Mouse (Mus musculus) MEL (cell line): Measurements from ENCODE around the gene Pde4a. TPM values are rescaled to one million over a fixed set of nuclear protein-coding genes. Genes with fewer than 3 reads are reported as not detected.

Experiments
- DNase-seq: peaks from one replicate; pipeline ENCODE4 v3.0.0; 2011; ENCODE audit warnings: low read depth, low spot score
- H3K27ac ChIP-seq: 2 replicates; pipeline ENCODE4 v1.5.1; 2012; ENCODE audit warnings: low read depth, mild to moderate bottlenecking, control low read depth, low read length, moderate library complexity; ENCODE audit not compliant: control insufficient read depth
- H3K27me3 ChIP-seq, 2 experiments: fragments of 150-350 bp in 1 of 2; sonication (generic) in 1 of 2; 2 replicates each; pipeline ENCODE4 v1.6.1; 2012; ENCODE audit warnings: low read length in 2 of 2, mild to moderate bottlenecking in 2 of 2, improper control_type of control experiment in 1 of 2, moderate library complexity in 1 of 2; ENCODE audit not compliant: insufficient read depth in 2 of 2, control insufficient read depth in 1 of 2
- H3K36me3 ChIP-seq, 2 experiments: 2 replicates each; pipeline ENCODE4 v1.6.1; 2012 to 2014; ENCODE audit warnings: low read length in 2 of 2, improper control_type of control experiment in 1 of 2, inconsistent platforms in 1 of 2, mild to moderate bottlenecking in 1 of 2; ENCODE audit not compliant: insufficient read depth in 2 of 2, control insufficient read depth in 1 of 2
- H3K4me1 ChIP-seq, 2 experiments: fragments of 150-350 bp in 1 of 2; sonication (generic) in 1 of 2; 2 replicates each; pipeline ENCODE4 v1.6.1; 2012; ENCODE audit warnings: low read length in 2 of 2, improper control_type of control experiment in 1 of 2, mild to moderate bottlenecking in 1 of 2; ENCODE audit not compliant: insufficient read depth in 2 of 2, control insufficient read depth in 1 of 2
- H3K4me3 ChIP-seq, 2 experiments: fragments of 150-350 bp in 1 of 2; sonication (generic) in 1 of 2; 2 replicates each; pipeline ENCODE4 v1.5.1; 2012; ENCODE audit warnings: low read depth in 2 of 2, low read length in 2 of 2, mild to moderate bottlenecking in 2 of 2, moderate library complexity in 2 of 2, control low read depth in 1 of 2, improper control_type of control experiment in 1 of 2; ENCODE audit not compliant: control insufficient read depth in 1 of 2, insufficient read depth in 1 of 2
- H3K79me2 ChIP-seq: 2 replicates; pipeline ENCODE4 v1.6.1; 2012; ENCODE audit warnings: mild to moderate bottlenecking, low read length, moderate library complexity; ENCODE audit not compliant: control insufficient read depth, poor library complexity, insufficient read depth
- H3K9ac ChIP-seq: 2 replicates; pipeline ENCODE4 v1.6.1; 2012; ENCODE audit warnings: low read depth, mild to moderate bottlenecking, control low read depth, low read length, moderate library complexity; ENCODE audit not compliant: control insufficient read depth, poor library complexity, severe bottlenecking
- H3K9me3 ChIP-seq: fragments of 150-350 bp; sonication (generic); replicated peaks from 2 replicates; pipeline ENCODE4 v1.6.1; 2012; ENCODE audit warnings: mild to moderate bottlenecking, low read length, improper control_type of control experiment, moderate library complexity; ENCODE audit not compliant: insufficient read depth
- BHLHE40 ChIP-seq: IDR thresholded peaks from 2 replicates; pipeline ENCODE4 v1.6.1; 2012; ENCODE audit warnings: low read depth, mild to moderate bottlenecking, inconsistent platforms, low read length, improper control_type of control experiment, borderline replicate concordance
- CHD1 ChIP-seq: IDR thresholded peaks from 2 replicates; pipeline ENCODE4 v1.6.1; 2012; ENCODE audit warnings: low read depth, mild to moderate bottlenecking, inconsistent platforms, low read length, improper control_type of control experiment
- CTCF ChIP-seq, 3 experiments: IDR thresholded peaks in 2 of 3; conservative IDR thresholded peaks in 1 of 3; 2 replicates each; pipeline ENCODE4 v1.5.1; 2011 to 2012; ENCODE audit warnings: low read length in 3 of 3, low read depth in 2 of 3, mild to moderate bottlenecking in 2 of 3, improper control_type of control experiment in 1 of 3, inconsistent platforms in 1 of 3, mixed read lengths in 1 of 3, moderate library complexity in 1 of 3; ENCODE audit not compliant: control insufficient read depth in 1 of 3, insufficient read depth in 1 of 3, poor library complexity in 1 of 3, severe bottlenecking in 1 of 3
- E2F4 ChIP-seq: IDR thresholded peaks from 2 replicates; pipeline ENCODE4 v1.6.1; 2011; ENCODE audit warnings: low read depth, low read length, improper control_type of control experiment, borderline replicate concordance
- ELF1 ChIP-seq: IDR thresholded peaks from 2 replicates; pipeline ENCODE4 v1.6.1; 2014; ENCODE audit warnings: low read depth, mild to moderate bottlenecking, inconsistent platforms, low read length, improper control_type of control experiment, moderate library complexity
- GATA1 ChIP-seq: IDR thresholded peaks from 2 replicates; pipeline ENCODE4 v1.6.1; 2011; ENCODE audit warnings: low read depth, low read length, improper control_type of control experiment
- HCFC1 ChIP-seq: IDR thresholded peaks from 2 replicates; pipeline ENCODE4 v1.6.1; 2012; ENCODE audit warnings: low read depth, mild to moderate bottlenecking, inconsistent platforms, low read length, improper control_type of control experiment, moderate library complexity
- JUND ChIP-seq: IDR thresholded peaks from 2 replicates; pipeline ENCODE4 v1.6.1; 2011; ENCODE audit warnings: low read depth, mild to moderate bottlenecking, improper control_type of control experiment, low read length
- KAT2A ChIP-seq: conservative IDR thresholded peaks from 2 replicates; pipeline ENCODE4 v1.6.1; 2012; ENCODE audit warnings: low read depth, low read length, improper control_type of control experiment, inconsistent platforms
- MAFK ChIP-seq: IDR thresholded peaks from 2 replicates; pipeline ENCODE4 v1.6.1; 2011; ENCODE audit warnings: low read depth, mild to moderate bottlenecking, low read length, improper control_type of control experiment, borderline replicate concordance
- MEF2A ChIP-seq: IDR thresholded peaks from 2 replicates; pipeline ENCODE4 v1.6.1; 2014; ENCODE audit warnings: low read depth, mild to moderate bottlenecking, inconsistent platforms, low read length, improper control_type of control experiment; ENCODE audit not compliant: poor library complexity, insufficient replicate concordance, severe bottlenecking; ENCODE audit errors: extremely low read depth
- MXI1 ChIP-seq: IDR thresholded peaks from 2 replicates; pipeline ENCODE4 v1.6.1; 2011; ENCODE audit warnings: mild to moderate bottlenecking, low read depth, low read length, improper control_type of control experiment
- NELFE ChIP-seq: IDR thresholded peaks from 2 replicates; pipeline ENCODE4 v1.6.1; 2011; ENCODE audit warnings: low read depth, low read length, improper control_type of control experiment
- NRF1 ChIP-seq: IDR thresholded peaks from 2 replicates; pipeline ENCODE4 v1.6.1; 2014; ENCODE audit warnings: low read depth, mild to moderate bottlenecking, inconsistent platforms, low read length, improper control_type of control experiment, moderate library complexity; ENCODE audit not compliant: poor library complexity, insufficient read depth, severe bottlenecking
- RAD21 ChIP-seq: IDR thresholded peaks from 2 replicates; pipeline ENCODE4 v1.6.1; 2011; ENCODE audit warnings: mild to moderate bottlenecking, low read depth, low read length, improper control_type of control experiment
- SMC3 ChIP-seq: IDR thresholded peaks from 2 replicates; pipeline ENCODE4 v1.6.1; 2011; ENCODE audit warnings: low read depth, low read length, improper control_type of control experiment
- TAL1 ChIP-seq: IDR thresholded peaks from 2 replicates; pipeline ENCODE4 v1.6.1; 2012; ENCODE audit warnings: mild to moderate bottlenecking, inconsistent platforms, low read length, moderate library complexity, mixed read lengths
- TCF12 ChIP-seq: IDR thresholded peaks from 2 replicates; pipeline ENCODE4 v1.6.1; 2014; ENCODE audit warnings: low read depth, mild to moderate bottlenecking, inconsistent platforms, low read length, improper control_type of control experiment, moderate library complexity
- USF2 ChIP-seq, 2 experiments: IDR thresholded peaks; 2 replicates each; pipeline ENCODE4 v1.6.1; 2011 to 2012; ENCODE audit warnings: improper control_type of control experiment in 2 of 2, low read length in 2 of 2, borderline replicate concordance in 1 of 2, inconsistent platforms in 1 of 2, low read depth in 1 of 2, mild to moderate bottlenecking in 1 of 2; ENCODE audit not compliant: insufficient read depth in 1 of 2
- ZC3H11A ChIP-seq: IDR thresholded peaks from 2 replicates; pipeline ENCODE4 v1.6.1; 2012; ENCODE audit warnings: low read depth, mild to moderate bottlenecking, inconsistent platforms, low read length, improper control_type of control experiment
- ZKSCAN1 ChIP-seq: IDR thresholded peaks from 2 replicates; pipeline ENCODE4 v1.6.1; 2012; ENCODE audit warnings: low read depth, mild to moderate bottlenecking, inconsistent platforms, low read length, improper control_type of control experiment, moderate library complexity
- ZMIZ1 ChIP-seq: IDR thresholded peaks from 2 replicates; pipeline ENCODE4 v1.6.1; 2012; ENCODE audit warnings: low read depth, mild to moderate bottlenecking, inconsistent platforms, low read length, improper control_type of control experiment, moderate library complexity
- polyA plus RNA-seq, 2 experiments: library from polyadenylated mRNA; stranded (reverse) in 1 of 2; unstranded in 1 of 2; fragments of >175 nt in 1 of 2; fragments of >200 nt in 1 of 2; gene quantifications; 2 replicates each; pipeline versions ENCODE4 v1.2.1 to v1.2.4; 2012; ENCODE audit warnings: low replicate concordance in 2 of 2, low read depth in 1 of 2; ENCODE audit not compliant: insufficient read length in 2 of 2, insufficient read depth in 1 of 2, missing spikeins in 1 of 2
- total RNA-seq: library from RNA; depleted of rRNA; stranded (reverse); fragments of 300-350 nt; gene quantifications from 2 replicates; pipeline ENCODE4 v1.2.3, GENCODE M21; 2012

Pde4a gene
- total and polyA plus RNA-seq, 3 experiments = 16.6 to 53.9 (median 45.6) TPM

DNA sequence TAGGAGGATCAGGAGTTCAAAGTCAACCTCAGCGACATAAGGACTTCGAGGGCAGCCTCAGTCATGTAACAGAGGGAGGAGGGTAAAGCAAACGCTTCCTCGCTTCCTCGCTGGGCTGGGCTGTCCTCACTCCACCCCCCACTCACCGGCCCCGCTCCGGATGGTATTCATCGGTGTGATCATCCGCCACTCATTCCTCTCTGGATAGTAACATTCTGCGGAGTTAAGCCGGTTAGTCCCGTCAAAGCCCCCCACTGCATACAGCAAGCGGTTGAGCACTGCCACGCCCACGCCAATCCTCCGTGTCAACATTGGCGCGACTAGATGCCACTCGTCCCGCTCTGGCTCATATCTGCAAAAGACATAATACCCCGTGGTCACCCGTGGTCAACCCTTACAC is 66.0 kb downstream of the Pde4a start:
- H3K79me2 ChIP-seq = peaks cover 18% of the 10 kb centered on the region
- peaks cover 3 to 13% of the 10 kb centered on the region in 2 experiments; a peak in 3 of 4 replicates for H3K4me1 ChIP-seq

DNA sequence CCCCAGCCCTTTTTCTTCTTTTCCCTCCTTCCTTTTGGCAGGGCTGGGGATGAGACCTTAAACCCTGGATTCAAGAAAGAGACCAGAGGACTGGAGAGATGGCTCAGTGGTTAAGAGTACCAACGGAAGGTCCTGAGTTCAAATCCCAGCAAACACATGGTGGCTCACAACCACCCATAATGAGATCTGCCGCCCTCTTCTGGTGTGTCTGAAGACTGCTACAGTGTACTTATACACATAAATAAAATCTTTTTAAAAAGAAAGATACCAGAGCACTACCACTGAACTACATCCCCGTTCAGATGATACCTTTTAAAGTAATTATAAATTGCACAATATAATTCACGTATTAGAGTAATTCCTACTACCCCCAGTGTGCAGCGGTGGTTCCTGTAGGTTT is 67.4 kb downstream of the Pde4a start:
- H3K27ac ChIP-seq = no peak overlapping the region
- H3K9me3 ChIP-seq = no peaks in the 10 kb centered on the region
- H3K4me1 ChIP-seq = peaks cover 9 to 18% of the 10 kb centered on the region in 2 experiments; a peak in 3 of 4 replicates
- peaks cover 31% of the 10 kb centered on the region for H3K79me2 ChIP-seq
- peaks cover 15 to 27% of the 10 kb centered on the region in 2 experiments for H3K36me3 ChIP-seq
- H3K4me3 ChIP-seq = no peak overlapping the region
- TF ChIP-seq GATA1 (no peak), RAD21 (no peak), BHLHE40 (no peak), SMC3 (no peak), HCFC1 (no peak), CTCF (IDR thresholded peaks at IDR 0.05 in 2 of 3, conservative IDR thresholded peaks at IDR 0.05 in 1 of 3; ENCODE audit: control insufficient read depth in 1 of 3, insufficient read depth in 1 of 3, low read depth in 2 of 3, low read length in 3 of 3, poor library complexity in 1 of 3, severe bottlenecking in 1 of 3) (peak in 2 of 3 experiments; percentile 36 to 53; a peak in 4 of 6 replicates), NELFE (no peak), NRF1 (no peak), ELF1 (no peak), ZC3H11A (no peak), ZMIZ1 (0 out of 2 replicates have a peak, but pooled peaks have one; percentile 5), E2F4 (no peak), TCF12 (no peak), KAT2A (no peak), USF2 (IDR thresholded peaks at IDR 0.05; ENCODE audit: borderline replicate concordance in 1 of 2, insufficient read depth in 1 of 2, low read depth in 1 of 2, low read length in 2 of 2) (no peak)
- DNase-seq = no peak
- H3K9ac ChIP-seq = no peak overlapping the region
- H3K27me3 ChIP-seq = no peaks in the 10 kb centered on the region

More for the DNA sequence above, 66.0 kb downstream of the Pde4a start:
- Histone ChIP-seq H3K27me3 (no peaks in the 10 kb centered on the region), H3K27ac (no peak overlapping the region), H3K9me3 (no peaks in the 10 kb centered on the region), H3K36me3 (peaks cover 8 to 24% of the 10 kb centered on the region in 2 experiments), H3K9ac (no peak overlapping the region), H3K4me3 (no peak overlapping the region)
- DNase-seq = no peak
- TF ChIP-seq TAL1 = peak; percentile 37; the same call in 1 of the 2 replicates
- TF ChIP-seq TCF12 = no peak
- TF ChIP-seq CHD1 = no peak
- TF ChIP-seq MEF2A = no peak
- TF ChIP-seq RAD21 = no peak
- TF ChIP-seq MXI1 = no peak
- TF ChIP-seq ZMIZ1 = peak; percentile 8; the same call in 1 of the 2 replicates
- TF ChIP-seq ZKSCAN1 = no peak
- TF ChIP-seq SMC3 = no peak
- TF ChIP-seq JUND = no peak
- TF ChIP-seq MAFK = no peak
- no peak for TF ChIP-seq E2F4
